Mouse (Mus musculus) G1E (cell line): ENCODE measurements around the gene Snap91.

Experiments
- CTCF ChIP-seq: IDR thresholded peaks from 2 replicates; pipeline ENCODE4 v1.5.1; 2012; ENCODE audit warnings: low read depth, low read length, inconsistent platforms, mixed read lengths
- GATA1 ChIP-seq: IDR thresholded peaks from 2 replicates; pipeline ENCODE4 v1.6.1; 2012; ENCODE audit warnings: borderline replicate concordance, low read length, inconsistent platforms, mixed read lengths

- TF ChIP-seq GATA1 (no peak), CTCF (no peak)
These were observed 10.7 kb downstream of the Snap91 start for GRCm38 (mm10) chr9:86869586-86870338.
